Comparison of ENCODE assay signal across 19 mouse cellular contexts in the genomic region with DNA sequence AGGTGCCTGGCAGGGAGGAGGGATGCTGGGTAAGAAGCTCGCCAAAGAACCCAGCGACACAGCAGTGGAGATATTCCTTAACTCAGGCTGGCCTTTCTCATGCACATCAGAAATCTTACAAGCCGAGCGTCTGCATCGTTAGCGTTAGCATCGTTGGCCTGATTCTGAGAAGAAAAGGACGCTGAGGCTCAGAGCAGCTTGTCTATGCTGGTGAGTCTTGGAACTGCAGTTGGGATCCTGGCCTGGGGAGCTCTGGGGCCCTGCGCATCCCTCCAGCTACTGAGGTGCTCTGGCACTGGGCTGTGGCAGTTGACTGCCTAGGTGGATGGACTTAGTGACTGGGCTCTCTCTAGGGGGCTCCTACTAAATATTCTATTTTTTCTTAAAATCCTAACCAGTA. TPM values are rescaled to one million over a fixed set of nuclear protein-coding genes. Genes with fewer than 3 reads are reported as not detected.
DNase-seq lines count a peak whose midpoint lies in the region; ATAC-seq and TF ChIP-seq lines count a peak whose summit lies in the region.
"Had no signal": no experiment of that assay in that cellular context is flagged by ENCODE, and none has a peak within 500 bp of the region (broad histone marks: within the 10 kb centered on the region; RNA-seq: fewer than 3 reads in every experiment).

No protein-coding gene starts in this region.

- no peak overlapping the region for H3K27ac ChIP-seq in kidney, adult 2 months (ENCODE audit: insufficient read depth, low read depth, low read length)
- H3K27ac ChIP-seq in midbrain, embryonic 14.5 days (replicated peaks; ENCODE audit: low read depth, low read length): no peak overlapping the region
- H3K27ac ChIP-seq in midbrain, embryonic 13.5 days: no peak overlapping the region
- H3K27ac ChIP-seq in cortical plate, adult 2 months (ENCODE audit: insufficient read depth, low read length): no peak overlapping the region
- no peak overlapping the region for H3K27ac ChIP-seq in stomach, postnatal 0 days (replicated peaks)
- H3K27ac ChIP-seq: embryonic facial prominence, embryonic 15.5 days; forebrain, embryonic 12.5 days; kidney, embryonic 15.5 days; limb, embryonic 13.5 days; lung, embryonic 15.5 days; neural tube, embryonic 12.5 days had no signal

- H3K4me1 ChIP-seq in kidney, adult 2 months (ENCODE audit: control insufficient read depth, insufficient read depth, low read length): no peaks in the 10 kb centered on the region
- no peaks in the 10 kb centered on the region for H3K4me1 ChIP-seq in midbrain, embryonic 14.5 days (ENCODE audit: control insufficient read depth, insufficient read depth, low read length)
- H3K4me1 ChIP-seq in midbrain, embryonic 13.5 days (replicated peaks): 0 out of 2 replicates have a peak, but pooled peaks cover 5% of the 10 kb centered on the region
- H3K4me1 ChIP-seq in cortical plate, adult 2 months (ENCODE audit: control insufficient read depth, insufficient read depth, low read length): peaks cover 2% of the 10 kb centered on the region; the same call in 1 of the 2 replicates
- H3K4me1 ChIP-seq in stomach, postnatal 0 days (replicated peaks; ENCODE audit: control insufficient read depth, insufficient read depth): no peaks in the 10 kb centered on the region
- H3K4me1 ChIP-seq: neural tube, embryonic 12.5 days had no signal

- H3K4me2 ChIP-seq in midbrain, embryonic 14.5 days (ENCODE audit: low read length): no peak overlapping the region
- no peak overlapping the region for H3K4me2 ChIP-seq in midbrain, embryonic 13.5 days (replicated peaks)
- H3K4me2 ChIP-seq in stomach, postnatal 0 days (replicated peaks; ENCODE audit: low read depth): no peak overlapping the region
- H3K4me2 ChIP-seq: embryonic facial prominence, embryonic 15.5 days; forebrain, embryonic 12.5 days; heart, embryonic 12.5 days; kidney, embryonic 15.5 days; limb, embryonic 13.5 days; lung, embryonic 15.5 days; neural tube, embryonic 12.5 days had no signal

- no peak overlapping the region for H3K9ac ChIP-seq in midbrain, embryonic 14.5 days (replicated peaks; ENCODE audit: low read length)
- no peak overlapping the region for H3K9ac ChIP-seq in midbrain, embryonic 13.5 days (replicated peaks)
- no peak overlapping the region for H3K9ac ChIP-seq in stomach, postnatal 0 days (ENCODE audit: low read length)
- H3K9ac ChIP-seq: embryonic facial prominence, embryonic 15.5 days; forebrain, embryonic 12.5 days; heart, embryonic 12.5 days; kidney, embryonic 15.5 days; limb, embryonic 13.5 days; lung, embryonic 15.5 days; neural tube, embryonic 12.5 days had no signal

- TF ChIP-seq CTCF in kidney, adult 2 months (conservative IDR thresholded peaks at IDR 0.05; ENCODE audit: insufficient read depth, insufficient read length, low read depth, low read length): 0 out of 2 replicates have a peak, but pooled peaks have one; percentile 5
- TF ChIP-seq CTCF in cortical plate, adult 2 months (IDR thresholded peaks at IDR 0.05; ENCODE audit: extremely low read depth, insufficient read depth, low read length): peak; percentile 28
- TF ChIP-seq CTCF in stomach, postnatal 0 days (IDR thresholded peaks at IDR 0.05; ENCODE audit: low read depth): peak; percentile 35

- 73% methylated on average over 9 of the region's 9 CpGs for WGBS in kidney, adult 2 months
- WGBS in midbrain, embryonic 14.5 days: 57% methylated on average over 9 of the region's 9 CpGs
- WGBS in midbrain, embryonic 13.5 days: 58% methylated on average over 9 of the region's 9 CpGs
- WGBS in stomach, postnatal 0 days: 71% methylated on average over 9 of the region's 9 CpGs

- H3K4me3 ChIP-seq in kidney, adult 2 months (ENCODE audit: insufficient read depth, low read depth, low read length): no peak overlapping the region
- no peak overlapping the region for H3K4me3 ChIP-seq in midbrain, embryonic 14.5 days (replicated peaks; ENCODE audit: low read depth, low read length)
- H3K4me3 ChIP-seq in midbrain, embryonic 13.5 days (replicated peaks): no peak overlapping the region
- H3K4me3 ChIP-seq in cortical plate, adult 2 months (ENCODE audit: insufficient read depth, low read length): no peak overlapping the region
- H3K4me3 ChIP-seq in stomach, postnatal 0 days (ENCODE audit: low read depth, low read length): no peak overlapping the region
- H3K4me3 ChIP-seq: embryonic facial prominence, embryonic 15.5 days; forebrain, embryonic 12.5 days; heart, embryonic 12.5 days; kidney, embryonic 15.5 days; limb, embryonic 13.5 days; lung, embryonic 15.5 days; neural tube, embryonic 12.5 days had no signal

- no peaks in the 10 kb centered on the region for H3K27me3 ChIP-seq in kidney, adult 2 months (replicated peaks; ENCODE audit: control insufficient read depth, insufficient read depth, low read length)
- no peaks in the 10 kb centered on the region for H3K27me3 ChIP-seq in midbrain, embryonic 14.5 days (ENCODE audit: control insufficient read depth, insufficient read depth, low read length)
- no peaks in the 10 kb centered on the region for H3K27me3 ChIP-seq in midbrain, embryonic 13.5 days
- no peaks in the 10 kb centered on the region for H3K27me3 ChIP-seq in stomach, postnatal 0 days (ENCODE audit: control insufficient read depth, insufficient read depth, low read length)
- H3K27me3 ChIP-seq: embryonic facial prominence, embryonic 15.5 days; forebrain, embryonic 12.5 days; kidney, embryonic 15.5 days; limb, embryonic 13.5 days; lung, embryonic 15.5 days; neural tube, embryonic 12.5 days had no signal

- DNase-seq in kidney, adult 2 months: no peak
- no peak for DNase-seq in kidney, adult 9 months
- DNase-seq in midbrain, embryonic 14.5 days: peak; percentile 34
- no peak for DNase-seq in stomach, postnatal 0 days (ENCODE audit: low spot score)
- no peak for DNase-seq in thymus, postnatal 4 days
- DNase-seq: adrenal gland, postnatal 25 days; cerebellum, adult 9-11 months; heart, postnatal 36 days; right cerebral cortex, postnatal 14 days; thymus, postnatal 25 days had no signal

- H3K9me3 ChIP-seq in midbrain, embryonic 14.5 days (ENCODE audit: control insufficient read depth, low read length): no peaks in the 10 kb centered on the region
- H3K9me3 ChIP-seq in midbrain, embryonic 13.5 days: no peaks in the 10 kb centered on the region
- H3K9me3 ChIP-seq in stomach, postnatal 0 days (ENCODE audit: control insufficient read depth, low read length): no peaks in the 10 kb centered on the region
- H3K9me3 ChIP-seq: embryonic facial prominence, embryonic 15.5 days; forebrain, embryonic 12.5 days; heart, embryonic 12.5 days; kidney, embryonic 15.5 days; limb, embryonic 13.5 days; lung, embryonic 15.5 days; neural tube, embryonic 12.5 days had no signal

- ATAC-seq in midbrain, embryonic 14.5 days (ENCODE audit: low FRiP score, low TSS enrichment): no peak
- ATAC-seq in midbrain, embryonic 13.5 days: no peak
- ATAC-seq in stomach, postnatal 0 days (ENCODE audit: low FRiP score, low TSS enrichment): no peak

- H3K36me3 ChIP-seq in kidney, adult 2 months (ENCODE audit: control insufficient read depth, insufficient read depth, low read length): no peaks in the 10 kb centered on the region
- no peaks in the 10 kb centered on the region for H3K36me3 ChIP-seq in midbrain, embryonic 14.5 days (ENCODE audit: control insufficient read depth, insufficient read depth, low read length)
- H3K36me3 ChIP-seq in midbrain, embryonic 13.5 days: no peaks in the 10 kb centered on the region
- no peaks in the 10 kb centered on the region for H3K36me3 ChIP-seq in stomach, postnatal 0 days (ENCODE audit: control insufficient read depth, insufficient read depth, low read length)
- H3K36me3 ChIP-seq: embryonic facial prominence, embryonic 15.5 days; forebrain, embryonic 12.5 days; heart, embryonic 12.5 days; kidney, embryonic 15.5 days; limb, embryonic 13.5 days; lung, embryonic 15.5 days; neural tube, embryonic 12.5 days had no signal

- no peak for TF ChIP-seq EP300 in stomach, postnatal 0 days (optimal IDR thresholded peaks at IDR 0.05)

- TF ChIP-seq POLR2A in kidney, adult 2 months (IDR thresholded peaks at IDR 0.05; ENCODE audit: low read depth, low read length): no peak
- TF ChIP-seq POLR2A in cortical plate, adult 2 months (IDR thresholded peaks at IDR 0.05; ENCODE audit: extremely low read depth, insufficient read depth, low read length): no peak

RNA-seq across cellular contexts. Expression of gene Haao, which starts 8.6 kb away (rescaled TPM):
- 201 and 213 TPM in 2 replicates for polyA plus RNA-seq in kidney, adult 2 months (2012; rRNA removed)
- 0.20 TPM in 1 of 2 replicates, not detected in the other for polyA plus RNA-seq in midbrain, embryonic 14.5 days (2014; fragmentation: Nextera tagmentation; extraction: Ambion mirVana)
- polyA plus RNA-seq in midbrain, embryonic 13.5 days (2015; fragmentation: Nextera tagmentation; extraction: Ambion mirVana): 0.31 TPM in 1 of 2 replicates, not detected in the other
- 0.28 and 0.88 TPM in 2 replicates for polyA plus RNA-seq in cortical plate, adult 2 months (2012; rRNA removed)
- 0.13 and 0.36 TPM in 2 replicates for polyA plus RNA-seq in stomach, postnatal 0 days (2015; fragmentation: Nextera tagmentation; extraction: Ambion mirVana)
- polyA plus RNA-seq: forebrain, embryonic 12.5 days; neural tube, embryonic 12.5 days had no signal

Comparison
In these comparisons a context has a peak if more than half of its experiments do, and no peak if none do; other contexts are left out.
1. RNA of gene Haao, which starts 8.6 kb away (polyA plus RNA-seq): 201 to 213 TPM in kidney, adult 2 months; 0.28 to 0.88 TPM in cortical plate, adult 2 months, 0.31 TPM in midbrain, embryonic 13.5 days, 0.20 TPM in midbrain, embryonic 14.5 days and 0.13 to 0.36 TPM in stomach, postnatal 0 days; every median in the first group is over 100 times any median in the second.
2. Peak in every context shown above with its lines, with median percentiles within 50 percentile points of each other: CTCF ChIP-seq.